Mouse (Mus musculus) CH12.LX (cell line): ENCODE results near the gene Taok2. TPM values are rescaled to one million over a fixed set of nuclear protein-coding genes. Genes with fewer than 3 reads are reported as not detected.
A peak's percentile ranks its signal among the peaks of the same experiment; 100 is the strongest.

Source experiments
- DNase-seq: peaks from one replicate; pipeline ENCODE4 v3.0.0-alpha.2; 2013; ENCODE audit errors: extremely low read depth
- H3K27ac ChIP-seq: 2 replicates; pipeline ENCODE4 v1.5.1; 2012; ENCODE audit warnings: low read depth, mild to moderate bottlenecking, control low read depth, moderate library complexity; ENCODE audit not compliant: insufficient read depth
- H3K27me3 ChIP-seq: replicated peaks from 2 replicates; pipeline ENCODE3; 2012; ENCODE audit warnings: inconsistent platforms
- H3K36me3 ChIP-seq, 2 experiments: replicated peaks in 1 of 2; 2 replicates each; pipeline versions ENCODE3 to v1.6.1; 2012; ENCODE audit warnings: inconsistent platforms in 1 of 2, low read length in 1 of 2, mild to moderate bottlenecking in 1 of 2, mixed read lengths in 1 of 2, moderate library complexity in 1 of 2; ENCODE audit not compliant: control insufficient read depth in 1 of 2, insufficient read depth in 1 of 2
- H3K4me1 ChIP-seq, 2 experiments: 2 replicates each; pipeline ENCODE4 v1.6.1; 2012; ENCODE audit warnings: inconsistent platforms in 1 of 2, moderate library complexity in 1 of 2; ENCODE audit not compliant: insufficient read depth in 2 of 2, control insufficient read depth in 1 of 2
- H3K4me2 ChIP-seq: 2 replicates; pipeline ENCODE4 v1.6.1; 2012; ENCODE audit warnings: low read depth, mild to moderate bottlenecking, control low read depth; ENCODE audit not compliant: poor library complexity, insufficient read depth, severe bottlenecking
- H3K4me3 ChIP-seq, 3 experiments: fragments of 150-350 bp in 1 of 3; sonication (generic) in 1 of 3; replicated peaks in 1 of 3; 2 replicates each; pipeline versions ENCODE3 to v1.5.1; 2011 to 2012; ENCODE audit warnings: low read depth in 2 of 3, low read length in 2 of 3, mild to moderate bottlenecking in 2 of 3, moderate library complexity in 2 of 3, control low read depth in 1 of 3, improper control_type of control experiment in 1 of 3, inconsistent platforms in 1 of 3, mixed read lengths in 1 of 3; ENCODE audit not compliant: poor library complexity in 1 of 3
- H3K79me2 ChIP-seq: replicated peaks from 2 replicates; pipeline ENCODE4 v1.6.1; 2012; ENCODE audit warnings: mild to moderate bottlenecking, moderate library complexity; ENCODE audit not compliant: control insufficient read depth, poor library complexity, insufficient read depth, severe bottlenecking; ENCODE audit errors: extremely low read depth
- H3K9ac ChIP-seq: 2 replicates; pipeline ENCODE4 v1.6.1; 2012; ENCODE audit warnings: low read depth, mild to moderate bottlenecking, control low read depth, moderate library complexity; ENCODE audit not compliant: insufficient read depth
- H3K9me3 ChIP-seq: replicated peaks from 2 replicates; pipeline ENCODE3; 2012; ENCODE audit warnings: low read length, inconsistent platforms, mixed read lengths
- CHD1 ChIP-seq: IDR thresholded peaks from 2 replicates; pipeline ENCODE4 v1.6.1; 2012; ENCODE audit warnings: low read depth, low read length, improper control_type of control experiment, inconsistent platforms
- CHD2 ChIP-seq: IDR thresholded peaks from 2 replicates; pipeline ENCODE4 v1.6.1; 2011; ENCODE audit warnings: low read length, improper control_type of control experiment
- E2F4 ChIP-seq: IDR thresholded peaks from 2 replicates; pipeline ENCODE4 v1.6.1; 2011; ENCODE audit warnings: low read depth, low read length, improper control_type of control experiment; ENCODE audit not compliant: insufficient replicate concordance
- ELF1 ChIP-seq: IDR thresholded peaks from 2 replicates; pipeline ENCODE4 v1.6.1; 2014; ENCODE audit warnings: low read depth, mild to moderate bottlenecking, inconsistent platforms, low read length, improper control_type of control experiment
- EP300 ChIP-seq: IDR thresholded peaks from 2 replicates; pipeline ENCODE4 v1.6.1; 2011; ENCODE audit warnings: low read length, improper control_type of control experiment
- HCFC1 ChIP-seq: IDR thresholded peaks from 2 replicates; pipeline ENCODE4 v1.6.1; 2012; ENCODE audit warnings: low read depth, mild to moderate bottlenecking, inconsistent platforms, low read length, improper control_type of control experiment
- IRF4 ChIP-seq: IDR thresholded peaks from 2 replicates; pipeline ENCODE4 v1.6.1; 2014; ENCODE audit warnings: low read depth, mild to moderate bottlenecking, inconsistent platforms, low read length, improper control_type of control experiment
- JUND ChIP-seq: conservative IDR thresholded peaks from 2 replicates; pipeline ENCODE4 v1.6.1; 2011; ENCODE audit warnings: low read depth, low read length, improper control_type of control experiment
- KAT2A ChIP-seq: IDR thresholded peaks from 2 replicates; pipeline ENCODE4 v1.6.1; 2012; ENCODE audit warnings: low read length, improper control_type of control experiment, inconsistent platforms; ENCODE audit not compliant: insufficient replicate concordance
- MAFK ChIP-seq: IDR thresholded peaks from 2 replicates; pipeline ENCODE4 v1.6.1; 2011; ENCODE audit warnings: low read length, improper control_type of control experiment; ENCODE audit not compliant: insufficient replicate concordance
- MAZ ChIP-seq: IDR thresholded peaks from 2 replicates; pipeline ENCODE4 v1.6.1; 2012; ENCODE audit warnings: low read depth, mild to moderate bottlenecking, inconsistent platforms, low read length, improper control_type of control experiment, moderate library complexity
- MEF2A ChIP-seq: IDR thresholded peaks from 2 replicates; pipeline ENCODE4 v1.6.1; 2014; ENCODE audit warnings: low read depth, mild to moderate bottlenecking, inconsistent platforms, low read length, improper control_type of control experiment, borderline replicate concordance
- MXI1 ChIP-seq: IDR thresholded peaks from 2 replicates; pipeline ENCODE4 v1.6.1; 2011; ENCODE audit warnings: mild to moderate bottlenecking, low read depth, low read length, improper control_type of control experiment
- MYC ChIP-seq: IDR thresholded peaks from 2 replicates; pipeline ENCODE4 v1.6.1; 2011; ENCODE audit warnings: low read depth, mild to moderate bottlenecking, improper control_type of control experiment, low read length
- PAX5 ChIP-seq: IDR thresholded peaks from 2 replicates; pipeline ENCODE4 v1.6.1; 2012; ENCODE audit warnings: low read length, inconsistent platforms, mixed read lengths
- POLR2A ChIP-seq: IDR thresholded peaks from 2 replicates; pipeline ENCODE4 v1.6.1; 2011; ENCODE audit warnings: low read depth, mild to moderate bottlenecking, improper control_type of control experiment, low read length
- RAD21 ChIP-seq: IDR thresholded peaks from 2 replicates; pipeline ENCODE4 v1.6.1; 2011; ENCODE audit warnings: low read depth, mild to moderate bottlenecking, low read length, improper control_type of control experiment, moderate library complexity
- SIN3A ChIP-seq: IDR thresholded peaks from 2 replicates; pipeline ENCODE4 v1.6.1; 2012; ENCODE audit warnings: low read length, improper control_type of control experiment, inconsistent platforms
- SMC3 ChIP-seq: IDR thresholded peaks from 2 replicates; pipeline ENCODE4 v1.6.1; 2011; ENCODE audit warnings: low read depth, low read length, improper control_type of control experiment
- TCF12 ChIP-seq: IDR thresholded peaks from 2 replicates; pipeline ENCODE4 v1.6.1; 2014; ENCODE audit warnings: low read depth, mild to moderate bottlenecking, inconsistent platforms, low read length, improper control_type of control experiment
- UBTF ChIP-seq: IDR thresholded peaks from 2 replicates; pipeline ENCODE4 v1.6.1; 2012; ENCODE audit warnings: low read depth, mild to moderate bottlenecking, inconsistent platforms, low read length, improper control_type of control experiment, moderate library complexity
- USF2 ChIP-seq: conservative IDR thresholded peaks from 2 replicates; pipeline ENCODE4 v1.6.1; 2011; ENCODE audit warnings: low read depth, low read length, improper control_type of control experiment
- ZKSCAN1 ChIP-seq: IDR thresholded peaks from 2 replicates; pipeline ENCODE4 v1.6.1; 2012; ENCODE audit warnings: low read depth, inconsistent platforms, low read length, improper control_type of control experiment, borderline replicate concordance
- ZNF384 ChIP-seq: IDR thresholded peaks from 2 replicates; pipeline ENCODE4 v1.6.1; 2012; ENCODE audit warnings: low read depth, low read length, improper control_type of control experiment, inconsistent platforms
- dilution Hi-C: fragments of 300-500 bp; cut with MboI; formaldehyde crosslinking; loops from 2 replicates; pipeline ENCODE4 v1.14.3; 2020; ENCODE audit warnings: low sequenced_read_pairs; ENCODE audit not compliant: extremely low pct_unique_long_range_greater_than_20kb, extremely low pct_ligation_motif_present
- in situ Hi-C: fragments of 300-500 bp; cut with MboI; formaldehyde crosslinking; loops from 3 replicates; pipeline ENCODE4 v1.14.3; 2019; ENCODE audit warnings: low sequenced_read_pairs, low pct_ligation_motif_present, low pct_unique_long_range_greater_than_20kb, mixed read lengths
- polyA plus RNA-seq: library from polyadenylated mRNA; unstranded; fragments of >175 nt; gene quantifications from 2 replicates; pipeline ENCODE4 v1.2.1, GENCODE M21; 2012; ENCODE audit warnings: low read depth; ENCODE audit not compliant: insufficient read length
- total RNA-seq, 2 experiments: library from RNA; depleted of rRNA; stranded (reverse); fragments of 300-350 nt in 1 of 2; fragments of >200 nt in 1 of 2; gene quantifications; 2 replicates each; pipeline ENCODE4 v1.2.3; 2012 to 2014

The Taok2 gene
- total and polyA plus RNA-seq, 3 experiments = 15.3 to 32.2 (median 28.5) TPM

GRCm38 (mm10) chr7:126823202-126823711 is 61.2 kb downstream of the Taok2 start:
- peaks cover 3% of the 10 kb centered on the region for H3K9me3 ChIP-seq
- H3K9ac ChIP-seq = no peak overlapping the region
- no peak overlapping the region for H3K4me2 ChIP-seq
- peaks cover 36% of the 10 kb centered on the region for H3K27me3 ChIP-seq
- no peak overlapping the region for H3K4me3 ChIP-seq
- dilution Hi-C loops (no loop called here), in situ Hi-C loops (no loop called here)
- DNase-seq = no peak
- H3K79me2 ChIP-seq = no peaks in the 10 kb centered on the region
- no peak for TF ChIP-seq ZKSCAN1
- TF ChIP-seq MAFK = no peak
- no peak for TF ChIP-seq SMC3
- no peak for TF ChIP-seq PAX5
- H3K27ac ChIP-seq = no peak overlapping the region
- H3K4me1 ChIP-seq = peaks cover 2 to 4% of the 10 kb centered on the region in 2 experiments; a peak in 1 of 4 replicates
- no peaks in the 10 kb centered on the region for H3K36me3 ChIP-seq

- Histone ChIP-seq H3K9me3 (peaks cover 3% of the 10 kb centered on the region), H3K36me3 (no peaks in the 10 kb centered on the region), H3K4me2 (no peak overlapping the region), H3K27me3 (peaks cover 32% of the 10 kb centered on the region), H3K4me3 (no peak overlapping the region), H3K4me1 (peaks cover 2 to 4% of the 10 kb centered on the region in 2 experiments; a peak in 1 of 4 replicates), H3K79me2 (no peaks in the 10 kb centered on the region), H3K27ac (no peak overlapping the region), H3K9ac (no peak overlapping the region)
- dilution Hi-C loops (no loop called here), in situ Hi-C loops (no loop called here)
- no peak for DNase-seq
- TF ChIP-seq IRF4 = no peak
- no peak for TF ChIP-seq RAD21
- TF ChIP-seq MAFK = no peak
- no peak for TF ChIP-seq ZNF384
- TF ChIP-seq UBTF = no peak
- no peak for TF ChIP-seq E2F4
These were observed 61.8 kb downstream of the Taok2 start for GRCm38 (mm10) chr7:126822741-126823140.

GRCm38 (mm10) chr7:126821835-126822511 is 62.5 kb downstream of the Taok2 start:
- H3K27ac ChIP-seq = no peak overlapping the region
- dilution Hi-C loops (no loop called here), in situ Hi-C loops (no loop called here)
- H3K9me3 ChIP-seq = peaks cover 3% of the 10 kb centered on the region
- H3K36me3 ChIP-seq = no peaks in the 10 kb centered on the region
- DNase-seq = peak; percentile 79
- no peak overlapping the region for H3K4me2 ChIP-seq
- H3K4me1 ChIP-seq = peaks cover 2 to 4% of the 10 kb centered on the region in 2 experiments; a peak in 1 of 4 replicates
- H3K27me3 ChIP-seq = peaks cover 25% of the 10 kb centered on the region
- H3K4me3 ChIP-seq = no peak overlapping the region
- no peaks in the 10 kb centered on the region for H3K79me2 ChIP-seq
- H3K9ac ChIP-seq = no peak overlapping the region
- no peak for TF ChIP-seq IRF4
- TF ChIP-seq MXI1 = no peak
- no peak for TF ChIP-seq CHD2
- no peak for TF ChIP-seq MEF2A
- TF ChIP-seq JUND = no peak
- TF ChIP-seq USF2 = no peak
- TF ChIP-seq EP300 = no peak
- TF ChIP-seq MAZ = peak; percentile 63; the same call in 1 of the 2 replicates
- no peak for TF ChIP-seq TCF12
- TF ChIP-seq SMC3 = peak; percentile 80
- no peak for TF ChIP-seq MYC
- TF ChIP-seq KAT2A = no peak
- no peak for TF ChIP-seq PAX5
- TF ChIP-seq POLR2A = no peak
- no peak for TF ChIP-seq CHD1
- no peak for TF ChIP-seq E2F4
- TF ChIP-seq ELF1 = 0 out of 2 replicates have a peak, but pooled peaks have one; percentile 20
- TF ChIP-seq MAFK = no peak
- TF ChIP-seq HCFC1 = no peak
- no peak for TF ChIP-seq SIN3A
